23 mouse cellular contexts compared by ENCODE assay signal in genomic region chr12:31613353-31613752, GRCm38 (mm10). TPM values are rescaled to one million over a fixed set of nuclear protein-coding genes. Genes with fewer than 3 reads are reported as not detected.
"Had no signal": no experiment of that assay in that cellular context is flagged by ENCODE, and none has a peak within 500 bp of the region (broad histone marks: within the 10 kb centered on the region; RNA-seq: fewer than 3 reads in every experiment).

No protein-coding gene starts in this region.

- H3K27ac ChIP-seq: intestine, embryonic 15.5 days; limb, embryonic 10.5 days; limb, embryonic 13.5 days; liver, embryonic 13.5 days; neural tube, embryonic 12.5 days; neural tube, embryonic 15.5 days; stomach, postnatal 0 days had no signal

- H3K4me2 ChIP-seq: intestine, embryonic 15.5 days; limb, embryonic 13.5 days; liver, embryonic 13.5 days; midbrain, embryonic 11.5 days; neural tube, embryonic 12.5 days; neural tube, embryonic 15.5 days had no signal

- ATAC-seq: intestine, embryonic 15.5 days had no signal

- H3K9ac ChIP-seq: intestine, embryonic 15.5 days; limb, embryonic 13.5 days; liver, embryonic 13.5 days; neural tube, embryonic 12.5 days; neural tube, embryonic 15.5 days had no signal

- H3K9me3 ChIP-seq: intestine, embryonic 15.5 days; limb, embryonic 10.5 days; limb, embryonic 13.5 days; liver, embryonic 13.5 days; neural tube, embryonic 12.5 days; neural tube, embryonic 15.5 days had no signal

- DNase-seq: kidney, adult 11 months; kidney, adult 9 months; kidney, postnatal 14 days; kidney, postnatal 4 days; liver; liver, embryonic 13.5 days; midbrain, embryonic 14.5 days; right cerebral cortex, adult 18-20 months; right cerebral cortex, postnatal 14 days; right cerebral cortex, postnatal 4 days; thymus, adult 2 months; thymus, postnatal 14 days; thymus, postnatal 4 days had no signal

- H3K36me3 ChIP-seq: intestine, embryonic 15.5 days had no signal

- H3K4me3 ChIP-seq: intestine, embryonic 15.5 days; limb, embryonic 10.5 days; limb, embryonic 13.5 days; liver, embryonic 13.5 days; neural tube, embryonic 12.5 days; neural tube, embryonic 15.5 days had no signal

- H3K4me1 ChIP-seq: intestine, embryonic 15.5 days; limb, embryonic 10.5 days; limb, embryonic 13.5 days; liver, embryonic 13.5 days; neural tube, embryonic 12.5 days; neural tube, embryonic 15.5 days had no signal

- H3K27me3 ChIP-seq: intestine, embryonic 15.5 days; limb, embryonic 13.5 days; liver, embryonic 13.5 days; neural tube, embryonic 12.5 days; neural tube, embryonic 15.5 days had no signal

RNA-seq across cellular contexts. Expression of gene Slc26a4, which starts 53.6 kb away (rescaled TPM):
- total RNA-seq: megakaryocyte progenitor cell, adult 5-6 weeks; megakaryocyte-erythroid progenitor cell, adult 5-6 weeks had no signal
- polyA plus RNA-seq: liver, embryonic 13.5 days; midbrain, embryonic 11.5 days; midbrain, postnatal 0 days; neural tube, embryonic 12.5 days had no signal
